Mouse (Mus musculus) liver, adult 2 months (tissue): Measurements from ENCODE around the gene Atp6v1c2.

Experiments used
- CTCF ChIP-seq: fragments of 200-500 bp; IDR thresholded peaks from 2 replicates; pipeline ENCODE4 v1.5.1; 2011; ENCODE audit warnings: low read depth, low read length, control low read depth
- POLR2A ChIP-seq: fragments of 200-500 bp; IDR thresholded peaks from 2 replicates; pipeline ENCODE4 v1.6.1; 2011; ENCODE audit warnings: low read length, control low read depth; ENCODE audit not compliant: insufficient read depth; ENCODE audit errors: extremely low read depth

DNA sequence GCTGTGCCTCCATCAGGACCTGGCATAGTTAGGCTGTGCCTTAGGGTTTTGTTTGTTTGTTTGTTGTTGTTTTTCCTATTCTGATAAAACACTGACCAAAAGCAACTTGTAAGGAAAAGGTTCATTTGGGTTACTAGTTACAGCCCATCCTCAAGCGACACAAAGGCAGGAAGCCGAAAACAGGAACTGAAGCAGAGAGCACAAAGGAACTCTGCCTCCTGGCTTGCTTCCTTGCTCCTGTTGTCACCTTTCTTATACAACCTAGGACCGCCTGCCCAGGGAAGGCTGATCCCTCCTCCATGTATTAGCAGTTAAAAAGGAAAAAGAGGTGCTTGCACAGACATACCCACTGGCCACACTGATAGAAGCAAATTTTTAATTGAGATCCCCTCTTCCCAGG is 65.3 kb downstream of the Atp6v1c2 start:
- no peak for TF ChIP-seq CTCF
- TF ChIP-seq POLR2A = no peak
